Mouse (Mus musculus) embryonic facial prominence, embryonic 11.5 days (tissue): Measurements from ENCODE around the gene Calm5. TPM values are rescaled to one million over a fixed set of nuclear protein-coding genes. Genes with fewer than 3 reads are reported as not detected.

Experiments
- ATAC-seq: fragments of 200-750 bp; cut with Nextera tagmentation; replicated peaks from 2 replicates; pipeline ENCODE4 v1.8.0; 2017; ENCODE audit warnings: low read depth; ENCODE audit not compliant: insufficient number of reproducible peaks, low FRiP score, low TSS enrichment
- DNase-seq: peaks from one replicate; pipeline ENCODE4 v3.0.0-alpha.2; 2015; ENCODE audit warnings: low spot score
- H3K27ac ChIP-seq: fragments of 300-500 bp; sonication (generic); replicated peaks from 2 replicates; pipeline ENCODE4 v1.5.1; 2014; ENCODE audit warnings: mild to moderate bottlenecking, low read depth, low read length, control low read depth
- H3K27me3 ChIP-seq: fragments of 300-500 bp; sonication (generic); 2 replicates; pipeline ENCODE4 v1.6.1; 2014; ENCODE audit warnings: mild to moderate bottlenecking, low read length, moderate library complexity, mixed read lengths; ENCODE audit not compliant: control insufficient read depth, insufficient read depth
- H3K36me3 ChIP-seq: fragments of 300-500 bp; sonication (generic); replicated peaks from 2 replicates; pipeline ENCODE4 v1.6.1; 2014; ENCODE audit warnings: low read depth, mild to moderate bottlenecking, low read length, moderate library complexity, mixed read lengths; ENCODE audit not compliant: control insufficient read depth, insufficient read depth
- H3K4me1 ChIP-seq: fragments of 300-500 bp; sonication (generic); 2 replicates; pipeline ENCODE4 v1.6.1; 2014; ENCODE audit warnings: low read length, mixed read lengths; ENCODE audit not compliant: control insufficient read depth, insufficient read depth
- H3K4me2 ChIP-seq: fragments of 300-500 bp; sonication (generic); 2 replicates; pipeline ENCODE4 v1.6.1; 2014; ENCODE audit warnings: low read depth, mild to moderate bottlenecking, control low read depth, low read length, moderate library complexity
- H3K4me3 ChIP-seq: fragments of 300-500 bp; sonication (generic); 2 replicates; pipeline ENCODE4 v1.5.1; 2014; ENCODE audit warnings: low read depth, low read length, control low read depth
- H3K9ac ChIP-seq: fragments of 300-500 bp; sonication (generic); replicated peaks from 2 replicates; pipeline ENCODE4 v1.6.1; 2014; ENCODE audit warnings: mild to moderate bottlenecking, control low read depth, low read length
- H3K9me3 ChIP-seq: fragments of 300-500 bp; sonication (generic); replicated peaks from 2 replicates; pipeline ENCODE4 v1.6.1; 2016; ENCODE audit warnings: mild to moderate bottlenecking, low read length, inconsistent platforms, mixed read lengths; ENCODE audit not compliant: control insufficient read depth
- WGBS: fragments of 180-500 bp; shearing (Covaris S2); extraction: QIAGEN DNeasy Blood & Tissue Kit; methylation state at CpG from one replicate; pipeline ENCODE4 v1.1.7; 2014; 5-methylcytosine and 5-hydroxymethylcytosine counted together
- polyA plus RNA-seq: library from polyadenylated mRNA; unstranded; fragments of >200 nt; fragmentation: Nextera tagmentation; extraction: Ambion mirVana; gene quantifications from 2 replicates; pipeline ENCODE4 v1.2.1, GENCODE M21; 2014

Calm5 gene
- polyA plus RNA-seq, 1 experiment from 2014 or later, result not detected

GRCm38 (mm10) chr13:3856252-3856651, 2.3 kb downstream of the Calm5 start:
- Histone ChIP-seq H3K27me3 (no peaks in the 10 kb centered on the region), H3K9me3 (no peaks in the 10 kb centered on the region), H3K4me3 (no peak overlapping the region), H3K36me3 (no peaks in the 10 kb centered on the region), H3K4me2 (no peak overlapping the region), H3K4me1 (no peaks in the 10 kb centered on the region), H3K27ac (no peak overlapping the region), H3K9ac (no peak overlapping the region)
- DNase-seq, result no peak
- ATAC-seq, result no peak
- 67% methylated on average over 1 of the region's 1 CpGs for WGBS

GRCm38 (mm10) chr13:3861251-3861650, 7.3 kb downstream of the Calm5 start:
- ATAC-seq (no peak; the same call in 1 of the 2 replicates), DNase-seq (no peak)
- H3K9me3 ChIP-seq, result no peaks in the 10 kb centered on the region
- WGBS, result 85% methylated on average over 8 of the region's 8 CpGs
- H3K4me2 ChIP-seq, result no peak overlapping the region
- H3K4me1 ChIP-seq, result no peaks in the 10 kb centered on the region
- H3K27me3 ChIP-seq, result no peaks in the 10 kb centered on the region
- no peak overlapping the region for H3K27ac ChIP-seq
- H3K36me3 ChIP-seq, result no peaks in the 10 kb centered on the region
- no peak overlapping the region for H3K9ac ChIP-seq
- no peak overlapping the region for H3K4me3 ChIP-seq

GRCm38 (mm10) chr13:3862325-3862724, 8.4 kb downstream of the Calm5 start:
- WGBS, result 81% methylated on average over 3 of the region's 3 CpGs
- no peaks in the 10 kb centered on the region for H3K27me3 ChIP-seq
- ATAC-seq (no peak), DNase-seq (no peak)
- no peak overlapping the region for H3K27ac ChIP-seq
- no peaks in the 10 kb centered on the region for H3K9me3 ChIP-seq
- H3K36me3 ChIP-seq, result no peaks in the 10 kb centered on the region
- H3K4me3 ChIP-seq, result no peak overlapping the region
- no peak overlapping the region for H3K9ac ChIP-seq
- H3K4me2 ChIP-seq, result no peak overlapping the region
- H3K4me1 ChIP-seq, result no peaks in the 10 kb centered on the region

GRCm38 (mm10) chr13:3862922-3863580, 9.1 kb downstream of the Calm5 start:
- 93% methylated on average over 10 of the region's 10 CpGs for WGBS
- ATAC-seq (no peak), DNase-seq (no peak)
- Histone ChIP-seq H3K4me2 (no peak overlapping the region), H3K27me3 (no peaks in the 10 kb centered on the region), H3K4me1 (no peaks in the 10 kb centered on the region), H3K27ac (no peak overlapping the region), H3K9me3 (no peaks in the 10 kb centered on the region), H3K4me3 (no peak overlapping the region), H3K36me3 (no peaks in the 10 kb centered on the region), H3K9ac (no peak overlapping the region)

GRCm38 (mm10) chr13:3865648-3866354, 11.8 kb downstream of the Calm5 start:
- no peaks in the 10 kb centered on the region for H3K9me3 ChIP-seq
- no peak overlapping the region for H3K4me2 ChIP-seq
- H3K27me3 ChIP-seq, result no peaks in the 10 kb centered on the region
- DNase-seq (no peak), ATAC-seq (0 out of 2 replicates have a peak, but pooled peaks have one; percentile 48)
- no peaks in the 10 kb centered on the region for H3K4me1 ChIP-seq
- H3K27ac ChIP-seq, result no peak overlapping the region
- H3K4me3 ChIP-seq, result no peak overlapping the region
- no peaks in the 10 kb centered on the region for H3K36me3 ChIP-seq
- WGBS, result 82% methylated on average over 14 of the region's 14 CpGs
- no peak overlapping the region for H3K9ac ChIP-seq

GRCm38 (mm10) chr13:3866355-3867052, 12.5 kb downstream of the Calm5 start:
- Histone ChIP-seq H3K4me3 (no peak overlapping the region), H3K9ac (no peak overlapping the region), H3K4me2 (no peak overlapping the region), H3K9me3 (no peaks in the 10 kb centered on the region), H3K36me3 (no peaks in the 10 kb centered on the region), H3K27ac (no peak overlapping the region), H3K4me1 (no peaks in the 10 kb centered on the region), H3K27me3 (no peaks in the 10 kb centered on the region)
- DNase-seq (no peak), ATAC-seq (no peak)
- WGBS, result 89% methylated on average over 8 of the region's 8 CpGs

- ATAC-seq, result no peak
- Histone ChIP-seq H3K9me3 (no peaks in the 10 kb centered on the region), H3K36me3 (no peaks in the 10 kb centered on the region), H3K27ac (no peak overlapping the region), H3K27me3 (no peaks in the 10 kb centered on the region), H3K4me2 (no peak overlapping the region), H3K9ac (no peak overlapping the region), H3K4me3 (no peak overlapping the region), H3K4me1 (no peaks in the 10 kb centered on the region)
- WGBS, result 84% methylated on average over 6 of the region's 6 CpGs
- DNase-seq, result no peak
These were observed 13.2 kb downstream of the Calm5 start for GRCm38 (mm10) chr13:3867158-3867557.

- no peak for ATAC-seq
- H3K27ac ChIP-seq, result no peak overlapping the region
- no peak overlapping the region for H3K9ac ChIP-seq
- H3K4me1 ChIP-seq, result no peaks in the 10 kb centered on the region
- no peaks in the 10 kb centered on the region for H3K36me3 ChIP-seq
- DNase-seq, result no peak
- H3K4me2 ChIP-seq, result no peak overlapping the region
- no peaks in the 10 kb centered on the region for H3K27me3 ChIP-seq
- H3K4me3 ChIP-seq, result no peak overlapping the region
- H3K9me3 ChIP-seq, result no peaks in the 10 kb centered on the region
These were observed 15.9 kb downstream of the Calm5 start for GRCm38 (mm10) chr13:3869901-3870300.
